In genomic region chr4:40301076-40301789, GRCm38 (mm10) we compare ENCODE assay signal across 8 mouse cellular contexts. TPM values are rescaled to one million over a fixed set of nuclear protein-coding genes. Genes with fewer than 3 reads are reported as not detected.
DNase-seq lines count a peak whose midpoint lies in the region; ATAC-seq and TF ChIP-seq lines count a peak whose summit lies in the region.

No protein-coding gene starts in this region.

- ATAC-seq in hindbrain, postnatal 0 days, result peak; percentile 77

- no peaks in the 10 kb centered on the region for H3K36me3 ChIP-seq in hindbrain, postnatal 0 days (ENCODE audit: insufficient read depth, low read length)

- no peaks in the 10 kb centered on the region for H3K9me3 ChIP-seq in hindbrain, postnatal 0 days (ENCODE audit: low read length)

- peak; percentile 92 for TF ChIP-seq CTCF in hindbrain, postnatal 0 days (IDR thresholded peaks at IDR 0.05; ENCODE audit: low read depth)

- 0 out of 2 replicates have a peak overlapping the region, but pooled peaks have one; percentile 14 for H3K4me3 ChIP-seq in hindbrain, postnatal 0 days (ENCODE audit: low read length)

- H3K27ac ChIP-seq in hindbrain, postnatal 0 days, result no peak overlapping the region

- peak overlapping the region; percentile 49 for H3K4me2 ChIP-seq in hindbrain, postnatal 0 days (ENCODE audit: low read depth, low read length)

- H3K9ac ChIP-seq in hindbrain, postnatal 0 days (replicated peaks; ENCODE audit: low read length), result no peak overlapping the region

- H3K27me3 ChIP-seq in hindbrain, postnatal 0 days (ENCODE audit: insufficient read depth, low read length), result no peaks in the 10 kb centered on the region

- peak; percentile 92 for DNase-seq in R1 (ENCODE audit: low read depth, low spot score)
- peak; percentile 79 to 82 for DNase-seq in cerebellum, postnatal 25 days
- peak; percentile 66 for DNase-seq in gastrocnemius, adult 18-20 months (ENCODE audit: low spot score)
- DNase-seq in hindbrain, postnatal 0 days (ENCODE audit: low spot score), result peak; percentile 93
- DNase-seq in left cerebral cortex, adult 18-20 months (ENCODE audit: low spot score in 2 of 2), result peak; percentile 84
- peak; percentile 61 to 80 for DNase-seq in lung, postnatal 4 days
- peak; percentile 89 for DNase-seq in retina, postnatal 1 day
- DNase-seq in thymus, postnatal 4 days, result peak; percentile 72

- no peaks in the 10 kb centered on the region for H3K4me1 ChIP-seq in hindbrain, postnatal 0 days (ENCODE audit: insufficient read depth, low read length)

- 9% methylated on average over 16 of the region's 16 CpGs for WGBS in hindbrain, postnatal 0 days

RNA-seq across cellular contexts. Expression of gene Ndufb6, which starts 22.0 kb away (rescaled TPM):
- 100 to 1,000 TPM; 251 to 279 TPM for total RNA-seq in gastrocnemius, adult 18-20 months (2021)
- 180 TPM in 2 replicates for total RNA-seq in hindbrain, postnatal 0 days (2014; rRNA removed)
- polyA plus RNA-seq in hindbrain, postnatal 0 days (2015; fragmentation: Nextera tagmentation; extraction: Ambion mirVana), result 453 and 456 TPM in 2 replicates
- 100 to 1,000 TPM; 180 to 195 TPM for total RNA-seq in left cerebral cortex, adult 18-20 months (2021)

RNA-seq across cellular contexts. Expression of gene Topors, which starts 31.6 kb away (rescaled TPM):
- 1 to 10 TPM; 7.2 to 7.7 TPM for total RNA-seq in gastrocnemius, adult 18-20 months (2021)
- 19.1 and 21.3 TPM in 2 replicates for total RNA-seq in hindbrain, postnatal 0 days (2014; rRNA removed)
- 30.0 and 30.7 TPM in 2 replicates for polyA plus RNA-seq in hindbrain, postnatal 0 days (2015; fragmentation: Nextera tagmentation; extraction: Ambion mirVana)
- total RNA-seq in left cerebral cortex, adult 18-20 months (2021), result 10 to 100 TPM; 20.2 to 21.6 TPM

RNA-seq across cellular contexts. Expression of gene Smim27, which starts 31.9 kb away (rescaled TPM):
- total RNA-seq in gastrocnemius, adult 18-20 months (2021), result 10 to 100 TPM; 45.8 to 47.7 TPM
- 0.31 and 1.7 TPM in 2 replicates for total RNA-seq in hindbrain, postnatal 0 days (2014; rRNA removed)
- polyA plus RNA-seq in hindbrain, postnatal 0 days (2015; fragmentation: Nextera tagmentation; extraction: Ambion mirVana), result 19.1 and 28.5 TPM in 2 replicates
- 10 to 100 TPM; 12.6 to 13.6 TPM for total RNA-seq in left cerebral cortex, adult 18-20 months (2021)
